Mouse (Mus musculus) limb, embryonic 13.5 days (tissue): ENCODE measurements around the gene Pou6f2. TPM values are rescaled to one million over a fixed set of nuclear protein-coding genes. Genes with fewer than 3 reads are reported as not detected.
A peak's percentile ranks its signal among the peaks of the same experiment; 100 is the strongest.

Experiments
- ATAC-seq: fragments of 200-750 bp; cut with Nextera tagmentation; 2 replicates; pipeline ENCODE4 v1.8.0; 2017; ENCODE audit warnings: low read depth, moderate number of reproducible peaks, moderate TSS enrichment; ENCODE audit not compliant: low FRiP score
- H3K27ac ChIP-seq: fragments of 300-500 bp; sonication (generic); 2 replicates; pipeline ENCODE4 v1.5.1; 2015; ENCODE audit warnings: inconsistent platforms, mild to moderate bottlenecking, moderate library complexity
- H3K27me3 ChIP-seq: fragments of 300-500 bp; sonication (generic); 2 replicates; pipeline ENCODE4 v1.6.1; 2015; ENCODE audit warnings: mild to moderate bottlenecking, inconsistent platforms
- H3K36me3 ChIP-seq: fragments of 300-500 bp; sonication (generic); 2 replicates; pipeline ENCODE4 v1.6.1; 2015; ENCODE audit warnings: inconsistent platforms, mild to moderate bottlenecking, moderate library complexity
- H3K4me1 ChIP-seq: fragments of 300-500 bp; sonication (generic); 2 replicates; pipeline ENCODE4 v1.6.1; 2015; ENCODE audit warnings: inconsistent platforms
- H3K4me2 ChIP-seq: fragments of 300-500 bp; sonication (generic); replicated peaks from 2 replicates; pipeline ENCODE4 v1.6.1; 2015; ENCODE audit warnings: inconsistent platforms, mild to moderate bottlenecking, moderate library complexity
- H3K4me3 ChIP-seq: fragments of 300-500 bp; sonication (generic); 2 replicates; pipeline ENCODE4 v1.5.1; 2015; ENCODE audit warnings: moderate library complexity, mild to moderate bottlenecking, inconsistent platforms
- H3K9ac ChIP-seq: fragments of 300-500 bp; sonication (generic); 2 replicates; pipeline ENCODE4 v1.6.1; 2015; ENCODE audit warnings: mild to moderate bottlenecking, inconsistent platforms
- H3K9me3 ChIP-seq: fragments of 300-500 bp; sonication (generic); 2 replicates; pipeline ENCODE4 v1.6.1; 2016; ENCODE audit warnings: inconsistent platforms
- WGBS: fragments of 180-500 bp; shearing (Covaris S2); methylation state at CpG from one replicate; pipeline ENCODE4 v1.1.7; 2015; 5-methylcytosine and 5-hydroxymethylcytosine counted together
- polyA plus RNA-seq: library from polyadenylated mRNA; unstranded; fragments of >200 nt; fragmentation: Nextera tagmentation; extraction: Ambion mirVana; gene quantifications from 2 replicates; pipeline ENCODE4 v1.2.1, GENCODE M21; 2015

Gene Pou6f2
- polyA plus RNA-seq, 1 experiment from 2014 or later, result 0.57 TPM

DNA sequence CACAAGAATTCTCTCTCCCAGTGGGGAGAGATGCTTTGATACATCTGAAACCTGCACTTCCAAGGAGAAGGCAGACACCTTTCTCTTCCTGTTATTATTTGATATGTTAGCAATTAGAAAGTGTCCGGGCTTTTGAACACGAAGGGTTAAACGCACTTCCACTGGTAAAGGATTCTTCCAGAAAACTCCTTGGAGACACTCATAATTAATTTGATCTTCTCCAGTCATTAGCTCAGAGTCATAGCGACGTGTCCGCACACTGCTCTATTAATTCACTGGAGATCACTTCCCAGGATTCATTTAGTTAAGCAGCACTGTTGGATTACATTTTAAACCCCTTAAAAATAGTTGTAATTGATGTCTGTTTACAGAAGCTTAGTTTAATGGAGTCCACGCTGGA, 88.5 kb downstream of the Pou6f2 start:
- H3K9ac ChIP-seq, result no peak overlapping the region
- no peak overlapping the region for H3K4me2 ChIP-seq
- no peaks in the 10 kb centered on the region for H3K36me3 ChIP-seq
- ATAC-seq, result no peak
- WGBS, result 64% methylated on average over 7 of the region's 7 CpGs
- H3K9me3 ChIP-seq, result no peaks in the 10 kb centered on the region
- H3K4me3 ChIP-seq, result no peak overlapping the region
- peaks cover 15% of the 10 kb centered on the region for H3K4me1 ChIP-seq
- no peaks in the 10 kb centered on the region for H3K27me3 ChIP-seq
- no peak overlapping the region for H3K27ac ChIP-seq

- no peaks in the 10 kb centered on the region for H3K9me3 ChIP-seq
- no peaks in the 10 kb centered on the region for H3K36me3 ChIP-seq
- no peak for ATAC-seq
- H3K4me3 ChIP-seq, result no peak overlapping the region
- H3K27me3 ChIP-seq, result no peaks in the 10 kb centered on the region
- H3K4me2 ChIP-seq, result no peak overlapping the region
- no peak overlapping the region for H3K27ac ChIP-seq
- peaks cover 8% of the 10 kb centered on the region for H3K4me1 ChIP-seq
- 69% methylated on average over 7 of the region's 7 CpGs for WGBS
- H3K9ac ChIP-seq, result no peak overlapping the region
Observed at GRCm38 (mm10) chr13:18306506-18307145, 90.9 kb downstream of the Pou6f2 start.

DNA sequence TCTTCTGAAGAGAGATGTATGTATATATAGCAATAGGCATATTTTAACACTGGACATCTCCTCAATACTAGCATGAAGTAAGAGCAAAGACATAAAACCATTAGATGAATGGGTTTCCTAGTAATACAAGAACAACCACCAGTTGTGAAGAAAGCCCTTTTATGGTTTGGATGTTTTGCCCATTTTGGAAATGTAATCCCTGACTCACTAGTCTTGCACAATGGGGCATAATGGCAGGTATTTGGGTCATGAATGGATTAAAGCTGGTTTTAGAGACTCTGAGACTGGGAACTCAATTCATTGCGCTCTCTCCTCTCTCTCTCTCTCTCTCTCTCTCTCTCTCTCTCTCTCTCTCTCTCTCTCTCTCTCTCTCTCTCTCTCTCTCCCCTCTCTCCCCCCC, 97.5 kb downstream of the Pou6f2 start:
- Histone ChIP-seq H3K27ac (no peak overlapping the region), H3K9me3 (no peaks in the 10 kb centered on the region), H3K4me1 (peaks cover 2% of the 10 kb centered on the region; the same call in 1 of the 2 replicates), H3K36me3 (no peaks in the 10 kb centered on the region), H3K27me3 (no peaks in the 10 kb centered on the region), H3K4me3 (no peak overlapping the region), H3K4me2 (no peak overlapping the region), H3K9ac (no peak overlapping the region)
- 75% methylated on average over 1 of the region's 1 CpGs for WGBS
- no peak for ATAC-seq

GRCm38 (mm10) chr13:18293438-18293837, 104.0 kb downstream of the Pou6f2 start:
- H3K4me1 ChIP-seq, result peaks cover 5% of the 10 kb centered on the region; the same call in 1 of the 2 replicates
- WGBS, result 80% methylated on average over 1 of the region's 1 CpGs
- ATAC-seq, result no peak
- no peaks in the 10 kb centered on the region for H3K36me3 ChIP-seq
- no peak overlapping the region for H3K9ac ChIP-seq
- H3K4me3 ChIP-seq, result no peak overlapping the region
- H3K27me3 ChIP-seq, result 0 out of 2 replicates have a peak, but pooled peaks cover 2% of the 10 kb centered on the region
- no peak overlapping the region for H3K4me2 ChIP-seq
- H3K9me3 ChIP-seq, result no peaks in the 10 kb centered on the region
- no peak overlapping the region for H3K27ac ChIP-seq

- 0 out of 2 replicates have a peak, but pooled peaks cover 3% of the 10 kb centered on the region for H3K4me1 ChIP-seq
- 68% methylated on average over 4 of the region's 4 CpGs for WGBS
- no peak overlapping the region for H3K9ac ChIP-seq
- 0 out of 2 replicates have a peak, but pooled peaks cover 2% of the 10 kb centered on the region for H3K27me3 ChIP-seq
- H3K4me3 ChIP-seq, result no peak overlapping the region
- no peak for ATAC-seq
- no peak overlapping the region for H3K4me2 ChIP-seq
- H3K9me3 ChIP-seq, result no peaks in the 10 kb centered on the region
- no peak overlapping the region for H3K27ac ChIP-seq
- no peaks in the 10 kb centered on the region for H3K36me3 ChIP-seq
Observed at GRCm38 (mm10) chr13:18290253-18290914, 107.1 kb downstream of the Pou6f2 start.

- H3K36me3 ChIP-seq, result no peaks in the 10 kb centered on the region
- ATAC-seq, result no peak
- H3K4me2 ChIP-seq, result no peak overlapping the region
- H3K9ac ChIP-seq, result no peak overlapping the region
- H3K9me3 ChIP-seq, result no peaks in the 10 kb centered on the region
- 0 out of 2 replicates have a peak, but pooled peaks cover 3% of the 10 kb centered on the region for H3K4me1 ChIP-seq
- 81% methylated on average over 7 of the region's 7 CpGs for WGBS
- H3K27ac ChIP-seq, result no peak overlapping the region; the same call in 1 of the 2 replicates
- H3K4me3 ChIP-seq, result no peak overlapping the region
- H3K27me3 ChIP-seq, result no peaks in the 10 kb centered on the region
Observed at GRCm38 (mm10) chr13:18287536-18287935, 110.0 kb downstream of the Pou6f2 start.

- Histone ChIP-seq H3K4me2 (no peak overlapping the region), H3K4me3 (no peak overlapping the region), H3K9ac (no peak overlapping the region), H3K27me3 (no peaks in the 10 kb centered on the region), H3K36me3 (no peaks in the 10 kb centered on the region), H3K9me3 (no peaks in the 10 kb centered on the region), H3K4me1 (peaks cover 8% of the 10 kb centered on the region), H3K27ac (no peak overlapping the region)
- no peak for ATAC-seq
- 83% methylated on average over 5 of the region's 5 CpGs for WGBS
Observed at GRCm38 (mm10) chr13:18282361-18282982, 115.0 kb downstream of the Pou6f2 start.

DNA sequence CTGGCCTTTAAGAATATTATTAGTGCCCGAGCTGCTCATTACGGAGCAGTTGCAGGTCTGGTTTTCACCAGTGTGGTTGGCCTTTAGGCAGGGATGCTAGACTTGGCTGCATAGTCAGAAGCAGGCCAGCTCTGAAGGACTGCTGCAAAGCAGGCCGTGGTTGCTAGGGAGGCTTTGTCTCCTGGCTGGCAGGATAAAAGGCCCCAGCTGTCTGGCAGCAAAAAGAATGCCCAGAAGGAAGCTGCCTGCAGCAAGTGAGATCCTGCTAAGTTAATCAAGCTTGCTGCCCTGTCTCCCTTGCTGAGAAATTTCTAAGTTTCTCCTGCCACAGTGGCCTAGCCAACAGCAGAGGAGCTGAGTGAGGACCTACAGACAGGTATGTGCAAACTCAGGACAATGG, 116.4 kb downstream of the Pou6f2 start:
- H3K4me3 ChIP-seq, result no peak overlapping the region
- H3K27ac ChIP-seq, result no peak overlapping the region
- H3K27me3 ChIP-seq, result no peaks in the 10 kb centered on the region
- 0 out of 2 replicates have a peak, but pooled peaks have one; percentile 71 for ATAC-seq
- peaks cover 8% of the 10 kb centered on the region for H3K4me1 ChIP-seq
- 18% methylated on average over 3 of the region's 3 CpGs for WGBS
- H3K9me3 ChIP-seq, result no peaks in the 10 kb centered on the region
- H3K4me2 ChIP-seq, result no peak overlapping the region
- H3K36me3 ChIP-seq, result no peaks in the 10 kb centered on the region
- no peak overlapping the region for H3K9ac ChIP-seq

GRCm38 (mm10) chr13:18253131-18253530, 144.4 kb downstream of the Pou6f2 start:
- no peak for ATAC-seq
- H3K4me1 ChIP-seq, result no peaks in the 10 kb centered on the region
- H3K4me2 ChIP-seq, result no peak overlapping the region
- WGBS, result 89% methylated on average over 3 of the region's 3 CpGs
- H3K9me3 ChIP-seq, result no peaks in the 10 kb centered on the region
- no peak overlapping the region for H3K4me3 ChIP-seq
- H3K27ac ChIP-seq, result no peak overlapping the region
- H3K27me3 ChIP-seq, result no peaks in the 10 kb centered on the region
- no peaks in the 10 kb centered on the region for H3K36me3 ChIP-seq
- no peak overlapping the region for H3K9ac ChIP-seq

DNA sequence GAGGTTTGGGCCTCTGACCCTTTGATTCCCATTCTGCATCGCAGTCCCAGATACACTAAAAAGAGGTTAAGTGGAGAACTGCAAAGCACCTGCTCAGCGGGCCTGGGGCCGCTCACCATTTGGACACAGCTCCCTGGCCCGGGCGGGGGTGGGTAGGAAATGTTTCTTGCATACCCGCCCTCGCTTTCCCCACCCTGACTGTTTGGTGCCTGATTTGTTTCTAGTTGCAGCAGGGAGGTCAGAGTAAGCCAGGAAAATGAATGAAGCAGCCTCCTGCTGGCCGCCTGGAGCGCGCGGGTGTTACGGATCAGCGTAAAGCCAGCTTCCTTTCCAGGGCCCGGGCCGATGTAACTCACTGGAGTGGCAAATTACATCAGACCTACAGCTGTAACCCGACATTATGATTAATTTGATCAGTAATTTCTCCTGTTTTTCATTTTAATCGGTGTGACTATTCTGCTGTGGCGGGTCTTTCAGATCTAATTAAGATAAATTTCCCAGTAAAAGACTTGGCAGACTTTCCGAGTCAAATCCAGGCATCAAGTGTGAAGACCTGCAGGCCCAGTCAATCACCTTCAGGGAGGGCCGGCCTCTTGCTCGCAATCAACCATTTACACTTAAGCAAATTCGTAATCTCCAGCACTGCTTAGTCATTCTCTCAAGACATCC, 178.8 kb downstream of the Pou6f2 start:
- H3K36me3 ChIP-seq, result no peaks in the 10 kb centered on the region
- no peak overlapping the region for H3K9ac ChIP-seq
- peak overlapping the region; percentile 52 for H3K4me2 ChIP-seq
- no peaks in the 10 kb centered on the region for H3K9me3 ChIP-seq
- no peak overlapping the region; the same call in 1 of the 2 replicates for H3K4me3 ChIP-seq
- H3K27me3 ChIP-seq, result 0 out of 2 replicates have a peak, but pooled peaks cover 8% of the 10 kb centered on the region
- WGBS, result 5% methylated on average over 22 of the region's 22 CpGs
- H3K27ac ChIP-seq, result no peak overlapping the region
- ATAC-seq, result peak; percentile 61; the same call in 1 of the 2 replicates
- H3K4me1 ChIP-seq, result 0 out of 2 replicates have a peak, but pooled peaks cover 5% of the 10 kb centered on the region

DNA sequence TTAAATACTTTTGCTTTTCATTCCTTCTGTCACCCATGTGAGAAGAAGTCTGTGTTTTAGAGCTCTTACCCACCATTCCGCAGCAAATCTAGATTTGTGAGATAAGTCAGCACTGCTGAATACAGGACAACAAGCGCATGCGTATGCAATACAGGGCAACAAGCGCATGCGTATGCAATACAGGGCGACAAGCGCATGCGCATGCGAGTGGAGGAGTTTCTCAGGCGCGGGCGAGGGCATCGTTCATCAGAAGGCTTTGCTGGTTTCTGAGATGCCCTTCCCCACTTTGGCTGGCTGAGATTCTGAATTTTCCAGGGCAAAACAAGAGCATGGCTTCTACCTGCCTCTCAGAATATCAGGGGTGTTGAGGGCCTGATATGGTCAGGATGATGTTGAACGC, 186.2 kb downstream of the Pou6f2 start:
- no peak overlapping the region for H3K4me2 ChIP-seq
- no peak overlapping the region for H3K27ac ChIP-seq
- H3K4me1 ChIP-seq, result no peaks in the 10 kb centered on the region
- no peaks in the 10 kb centered on the region for H3K36me3 ChIP-seq
- no peaks in the 10 kb centered on the region for H3K9me3 ChIP-seq
- no peak for ATAC-seq
- H3K9ac ChIP-seq, result no peak overlapping the region
- no peak overlapping the region for H3K4me3 ChIP-seq
- 0 out of 2 replicates have a peak, but pooled peaks cover 2% of the 10 kb centered on the region for H3K27me3 ChIP-seq
- 93% methylated on average over 14 of the region's 14 CpGs for WGBS
